Mouse (Mus musculus) right cerebral cortex, adult 2 months (tissue): ENCODE results near the gene Slc6a17.

ENCODE experiments used
- DNase-seq, 2 experiments: peaks; one replicate each; pipeline ENCODE4 v3.0.0; 2021 to 2022; ENCODE audit warnings: low spot score in 2 of 2

Gene Slc6a17

DNA sequence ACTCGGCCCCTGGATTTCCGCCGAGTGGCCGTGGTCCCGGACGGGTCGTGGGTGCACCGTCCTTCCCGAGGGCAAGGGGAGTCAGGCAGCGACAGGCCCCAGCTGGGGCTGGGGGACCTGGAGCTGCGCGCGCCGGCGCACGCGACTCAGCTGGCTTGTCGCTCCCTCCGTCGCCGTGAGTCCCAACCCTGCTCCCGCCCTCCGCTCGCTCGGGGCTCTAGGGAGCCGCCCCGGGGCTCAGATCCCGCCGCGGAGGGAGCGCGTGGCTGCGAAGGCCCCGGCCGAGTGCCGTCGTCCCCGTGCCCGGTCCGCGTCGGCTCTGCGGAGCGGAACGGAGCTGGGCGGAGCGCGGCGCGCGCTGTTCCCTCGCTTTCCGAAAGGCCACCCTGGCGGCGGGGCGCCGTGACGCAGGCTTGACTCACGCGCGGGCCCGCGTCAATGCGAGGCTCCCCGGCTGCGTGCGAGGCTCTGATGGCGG is at the start of gene Slc6a17:
TSS of gene Slc6a17 (minus strand) at position 388 of the 478 bp plus-strand sequence.
- peak; percentile 84 to 86 for DNase-seq

DNA sequence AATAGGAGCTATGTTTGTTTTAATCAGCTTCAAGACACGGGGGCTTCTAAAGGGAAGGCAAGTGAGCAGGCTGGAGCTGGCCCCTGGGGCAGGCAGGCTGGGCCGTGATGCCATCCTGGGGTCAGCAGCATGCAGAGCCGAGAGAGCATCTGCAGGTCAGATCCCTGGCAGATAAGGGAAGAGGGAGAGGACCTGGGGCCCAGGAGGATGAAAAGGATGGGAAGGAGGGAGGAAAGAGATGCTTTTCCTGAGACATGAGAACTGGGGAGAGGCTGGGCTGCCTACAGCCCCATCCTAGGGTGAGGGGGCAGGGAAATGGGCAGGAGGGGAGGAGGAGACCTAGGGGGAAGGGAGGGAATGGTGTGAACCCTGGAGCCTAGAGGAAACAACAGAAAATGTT is 47.5 kb upstream of the Slc6a17 start:
- no peak for DNase-seq

DNA sequence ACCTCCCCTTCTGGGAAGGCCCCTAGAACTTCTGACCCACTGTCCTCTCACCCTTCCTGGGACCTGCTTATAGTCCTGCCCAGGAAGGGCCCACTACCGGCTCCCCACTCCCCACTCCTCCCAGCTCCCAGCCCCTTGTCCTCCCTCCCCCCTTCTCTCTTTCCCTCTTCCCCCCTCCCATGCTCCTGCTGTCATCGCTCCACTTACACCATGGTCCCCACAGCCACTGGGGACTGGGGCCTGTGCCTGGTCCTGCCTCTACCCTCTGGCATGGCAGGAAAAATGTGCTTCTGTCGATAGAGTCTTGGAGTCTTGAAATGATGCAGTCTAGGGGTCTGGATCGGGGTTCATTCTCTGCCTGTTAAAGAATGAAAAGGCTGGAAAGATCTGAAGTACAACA is 46.1 kb upstream of the Slc6a17 start:
- no peak for DNase-seq

DNA sequence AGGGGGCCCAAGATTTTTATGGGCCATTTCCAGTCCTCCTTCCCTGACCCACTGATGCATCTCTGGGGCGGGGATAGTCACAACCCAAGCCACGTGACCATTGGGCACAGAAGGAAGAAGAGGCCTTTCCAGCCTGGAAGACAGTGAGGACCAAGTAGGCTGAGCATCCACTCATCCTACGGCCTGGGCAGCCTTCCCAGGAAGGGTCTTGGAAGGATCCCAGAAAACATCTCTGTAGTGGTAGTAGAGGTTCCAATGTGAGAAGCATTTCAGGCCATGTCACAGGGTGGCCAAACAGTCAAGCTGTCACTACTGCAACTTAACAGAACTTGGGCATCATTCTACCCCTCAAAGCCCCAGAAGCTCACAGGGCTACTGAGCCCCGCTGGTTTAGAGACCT is 44.8 kb upstream of the Slc6a17 start:
- DNase-seq, result no peak

DNA sequence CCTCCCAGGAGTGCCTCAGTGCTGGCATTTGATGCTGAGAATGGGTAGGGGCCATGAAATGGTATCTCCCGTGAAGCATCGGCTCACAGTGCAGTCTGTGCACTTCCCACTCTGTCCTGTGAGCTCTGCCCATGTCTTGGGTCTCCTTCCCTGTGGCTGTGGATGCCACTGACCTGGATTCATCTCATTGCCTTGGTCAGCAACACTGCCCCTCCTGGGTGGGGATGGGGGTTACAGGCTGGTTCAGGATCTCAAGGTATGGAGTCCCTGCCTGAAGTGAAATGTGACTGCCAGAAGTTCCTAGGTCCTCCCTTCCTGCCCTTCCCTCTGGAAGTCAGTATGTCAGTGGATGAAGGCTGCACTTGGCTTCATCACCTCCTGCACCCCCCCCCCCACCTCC is 44.3 kb upstream of the Slc6a17 start:
- DNase-seq, result no peak

DNA sequence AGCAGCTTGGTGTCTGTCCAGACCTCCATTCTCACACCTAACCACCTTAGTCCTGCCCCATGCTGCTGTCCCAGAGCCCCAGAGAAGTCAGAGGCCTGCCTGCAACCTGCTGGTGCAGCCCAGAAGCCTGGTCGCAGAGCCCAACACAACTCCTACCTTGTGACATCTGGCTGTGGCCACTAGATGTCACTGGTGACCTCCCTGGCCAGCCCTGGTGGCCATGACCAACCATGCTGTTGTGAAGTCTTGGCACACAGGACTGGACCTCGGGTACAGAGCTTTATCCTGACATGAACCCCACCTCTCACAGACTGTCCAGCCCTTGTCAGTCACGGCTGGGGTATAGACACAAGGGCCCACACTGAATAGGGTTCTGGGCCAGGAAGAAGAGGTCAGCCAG is 41.4 kb upstream of the Slc6a17 start:
- DNase-seq, result peak; percentile 62 to 64

DNA sequence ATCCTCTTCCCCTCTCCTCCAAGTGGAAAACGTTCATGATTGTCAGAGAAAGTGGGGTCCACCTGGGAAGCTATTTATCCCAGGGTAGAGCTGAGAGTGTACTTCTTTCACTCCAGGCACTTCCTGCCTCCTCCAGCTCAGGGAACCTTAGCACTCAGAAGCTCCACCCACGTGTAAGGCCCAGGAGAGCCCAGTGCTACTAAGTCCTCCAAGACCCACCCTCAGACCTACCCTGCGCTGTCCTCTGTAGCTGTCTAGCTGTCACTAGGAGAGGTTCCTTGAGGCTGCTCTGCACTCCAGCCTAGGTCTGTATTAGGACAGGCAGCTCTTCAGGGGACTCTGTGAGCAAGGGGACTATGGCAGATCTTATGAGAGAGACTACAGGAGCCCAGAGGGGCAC is 40.9 kb upstream of the Slc6a17 start:
- DNase-seq, result no peak

DNA sequence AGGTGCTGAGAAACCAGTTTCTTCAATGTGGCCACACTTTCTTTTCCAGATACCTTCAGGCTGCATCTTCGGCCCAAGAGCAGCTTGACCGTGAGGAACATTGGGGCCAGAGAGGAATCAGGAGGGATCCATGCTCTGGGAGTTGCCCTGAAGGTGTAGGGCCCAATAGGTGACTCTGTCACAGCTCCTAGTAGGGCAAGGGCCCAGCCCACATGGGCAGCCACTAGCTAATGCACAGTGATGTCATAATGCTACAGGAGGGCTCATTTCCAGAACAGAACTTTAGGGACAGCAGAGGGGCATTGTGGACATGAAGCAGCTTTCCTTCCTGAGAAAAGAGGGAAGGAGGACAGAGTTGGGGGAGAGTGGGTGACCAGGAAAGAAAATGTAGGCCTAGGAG is 37.0 kb upstream of the Slc6a17 start, which contains the start of gene Ubl4b:
TSS of gene Ubl4b (minus strand) at position 232 of the 400 bp plus-strand sequence.
- DNase-seq, result no peak

DNA sequence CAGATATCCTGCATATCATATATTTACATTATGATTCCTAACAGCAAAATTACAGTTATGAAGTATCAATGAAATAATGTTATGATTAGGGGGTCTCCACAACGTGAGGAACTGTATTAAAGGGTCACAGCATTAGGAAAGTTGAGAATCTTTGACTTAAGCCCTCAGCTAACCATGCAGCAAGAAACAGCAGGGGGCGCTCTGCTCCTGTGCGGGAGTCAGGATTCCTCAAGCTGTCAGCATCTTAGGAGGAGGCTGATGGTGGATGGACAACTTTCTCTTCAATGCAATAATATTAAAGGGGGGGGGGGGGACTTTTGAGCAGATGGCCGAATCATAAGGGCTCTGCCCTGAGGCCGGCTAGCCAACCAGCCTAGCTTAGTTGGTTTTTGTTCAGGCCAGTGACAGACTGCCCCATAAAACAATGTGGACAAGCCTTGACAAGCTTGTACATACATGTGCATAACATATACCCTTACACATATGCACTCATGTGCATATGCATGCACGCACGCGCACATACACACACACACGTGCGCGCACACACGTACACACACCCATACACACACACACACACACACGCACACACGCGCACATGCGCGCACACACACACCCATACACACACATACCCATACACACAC is 32.7 kb upstream of the Slc6a17 start:
- DNase-seq, result peak; percentile 75 to 82

DNA sequence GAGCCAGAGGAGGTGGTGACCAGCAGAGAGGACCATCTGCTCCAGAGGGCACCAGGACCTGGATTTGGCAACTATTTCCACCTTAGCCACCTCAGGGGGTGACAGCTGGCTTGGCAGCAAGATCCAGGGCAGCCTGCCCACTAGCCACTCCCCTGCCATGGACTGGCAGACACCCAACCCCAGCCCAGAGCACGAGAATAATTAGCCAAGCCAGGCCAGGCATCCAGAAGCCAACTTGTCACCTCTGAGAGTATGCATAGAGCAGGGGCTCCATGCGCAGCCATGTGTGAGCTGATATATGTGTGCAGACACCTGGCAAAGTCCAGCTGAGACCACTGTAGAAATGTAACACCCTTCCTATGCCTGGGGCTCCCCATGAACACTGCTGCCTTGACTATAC is 29.1 kb upstream of the Slc6a17 start:
- DNase-seq, result no peak

DNA sequence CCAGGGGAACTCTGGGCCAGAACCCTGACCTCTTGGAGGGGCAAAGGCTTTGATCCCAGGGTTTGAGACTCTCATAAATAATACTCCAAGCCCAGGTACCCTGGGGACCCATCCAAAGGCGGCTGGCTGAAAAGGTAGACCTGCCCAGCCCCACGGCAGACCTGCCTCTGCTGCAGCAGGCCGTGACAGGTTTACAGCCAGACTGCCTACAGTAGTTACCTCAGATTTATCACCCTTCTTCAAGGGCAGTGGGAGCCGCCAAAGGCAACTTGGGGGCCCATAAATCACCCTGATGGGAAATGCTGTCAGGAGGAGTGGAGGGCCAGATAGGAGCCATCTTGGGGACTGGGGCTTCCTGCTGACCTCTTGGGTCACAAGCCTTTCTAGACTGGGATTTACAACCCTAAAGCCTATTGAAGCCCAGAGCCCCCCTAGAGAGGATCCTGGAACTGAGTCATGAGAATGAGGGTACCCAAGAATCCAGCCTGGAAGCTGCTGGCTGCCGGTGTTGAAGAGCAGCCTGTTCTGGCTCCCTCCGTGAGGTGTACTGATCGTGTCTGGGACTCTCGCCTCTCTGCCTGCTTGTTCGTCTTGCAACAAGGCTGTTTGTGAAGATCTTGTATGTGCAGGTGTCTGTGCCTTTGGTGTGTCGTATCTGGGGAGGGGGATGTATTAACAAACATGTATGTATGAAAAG is 28.0 kb upstream of the Slc6a17 start:
- no peak for DNase-seq

DNA sequence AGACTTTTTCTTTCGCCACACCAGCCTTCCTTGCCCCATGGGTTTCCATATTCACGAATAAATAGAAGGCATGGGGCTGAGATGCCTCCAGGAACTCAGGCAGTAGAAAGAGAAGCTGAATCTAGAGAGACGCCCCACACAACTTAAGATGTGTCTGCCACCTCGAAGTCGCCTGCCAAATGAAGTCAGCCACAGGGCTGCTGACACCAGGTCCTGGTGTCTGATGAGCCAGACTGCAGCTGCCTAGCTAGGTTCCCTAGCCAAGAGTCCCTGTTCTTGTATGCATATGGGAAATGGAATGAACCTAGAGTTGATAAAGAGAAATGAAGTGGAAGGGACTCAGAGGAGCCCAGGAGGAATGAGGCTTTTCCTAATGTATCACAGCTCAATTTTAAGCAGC is 27.5 kb upstream of the Slc6a17 start:
- no peak for DNase-seq

DNA sequence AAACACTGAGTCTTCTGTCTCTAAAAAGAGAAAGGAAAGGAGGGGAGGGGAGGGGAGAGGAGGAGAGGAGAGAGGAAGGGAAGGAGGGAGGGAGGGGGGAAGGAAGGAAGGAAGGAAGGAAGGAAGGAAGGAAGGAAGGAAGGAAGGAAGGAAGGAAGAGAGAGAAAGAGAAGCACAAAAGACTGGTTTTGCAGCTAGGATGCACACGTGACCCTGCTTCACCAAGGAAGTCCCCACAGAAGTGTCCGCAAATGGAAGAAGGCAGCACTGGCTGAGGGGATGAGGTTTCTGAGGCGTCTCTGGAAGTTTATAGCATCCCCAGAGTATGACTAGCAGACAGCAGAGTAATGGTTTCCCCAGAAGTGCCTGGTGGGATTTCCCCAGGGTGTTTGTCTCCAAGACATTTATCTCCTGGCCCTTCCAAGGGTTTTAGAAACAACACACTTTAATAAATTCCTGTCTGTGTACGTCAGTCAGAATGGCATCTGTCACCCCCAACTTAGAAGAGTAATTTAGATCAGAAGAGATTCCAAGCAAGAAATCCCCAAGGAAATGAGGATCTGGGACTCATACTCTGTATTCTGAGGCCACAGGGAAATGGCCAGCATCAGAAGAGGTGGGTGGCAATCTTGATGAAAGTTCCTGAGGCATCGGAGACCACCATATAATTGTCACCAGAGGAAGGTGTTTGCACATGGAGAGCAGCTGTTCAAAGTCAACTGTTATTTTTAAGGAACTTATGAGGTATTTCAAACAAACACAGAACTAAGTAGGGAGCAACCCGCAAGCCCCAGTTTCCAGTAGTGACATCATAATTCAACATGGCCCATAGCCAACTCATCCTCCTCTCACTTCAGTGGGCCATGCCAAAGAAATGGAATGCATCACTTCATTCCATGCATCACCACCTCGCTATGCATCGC is 25.6 kb upstream of the Slc6a17 start:
- DNase-seq, result no peak

DNA sequence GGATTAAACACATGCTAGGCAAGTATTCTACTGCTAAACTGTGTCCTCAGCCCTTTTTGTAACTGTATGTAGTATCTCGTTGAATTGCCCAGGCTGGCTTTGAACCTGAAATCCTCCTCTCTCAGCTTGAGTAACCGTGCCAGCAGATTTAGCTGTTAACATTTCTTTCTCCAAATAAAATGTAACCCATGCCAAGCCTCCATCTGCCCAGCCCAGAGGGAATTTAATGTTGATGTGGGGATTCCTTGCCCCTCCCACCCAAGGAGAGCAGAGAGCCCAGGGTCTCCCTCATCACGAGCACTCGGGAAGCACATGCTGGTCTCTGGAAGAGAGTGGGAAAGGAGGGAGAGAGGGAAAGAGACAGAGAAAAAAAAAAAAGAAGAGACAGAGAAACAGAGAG is 24.8 kb upstream of the Slc6a17 start:
- no peak for DNase-seq

DNA sequence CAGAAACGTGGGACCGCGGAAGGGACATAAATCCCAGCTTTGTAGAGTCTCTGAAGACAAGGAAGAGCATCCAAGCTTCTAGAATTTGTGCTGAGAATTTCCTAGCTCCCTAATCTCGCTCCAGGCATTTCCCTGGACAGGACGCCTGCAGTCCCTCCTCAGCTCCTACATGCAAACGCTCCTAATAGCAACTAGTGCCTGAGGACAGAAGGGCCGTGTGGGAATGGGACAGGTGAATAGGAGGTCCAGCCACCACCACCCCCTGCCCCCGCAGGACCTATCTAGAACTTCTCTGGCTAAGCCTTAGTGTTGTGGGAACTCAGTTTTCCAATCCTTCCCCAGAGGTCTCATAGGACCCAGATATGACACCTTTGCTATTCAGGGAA is 19.7 kb upstream of the Slc6a17 start:
- DNase-seq, result no peak

DNA sequence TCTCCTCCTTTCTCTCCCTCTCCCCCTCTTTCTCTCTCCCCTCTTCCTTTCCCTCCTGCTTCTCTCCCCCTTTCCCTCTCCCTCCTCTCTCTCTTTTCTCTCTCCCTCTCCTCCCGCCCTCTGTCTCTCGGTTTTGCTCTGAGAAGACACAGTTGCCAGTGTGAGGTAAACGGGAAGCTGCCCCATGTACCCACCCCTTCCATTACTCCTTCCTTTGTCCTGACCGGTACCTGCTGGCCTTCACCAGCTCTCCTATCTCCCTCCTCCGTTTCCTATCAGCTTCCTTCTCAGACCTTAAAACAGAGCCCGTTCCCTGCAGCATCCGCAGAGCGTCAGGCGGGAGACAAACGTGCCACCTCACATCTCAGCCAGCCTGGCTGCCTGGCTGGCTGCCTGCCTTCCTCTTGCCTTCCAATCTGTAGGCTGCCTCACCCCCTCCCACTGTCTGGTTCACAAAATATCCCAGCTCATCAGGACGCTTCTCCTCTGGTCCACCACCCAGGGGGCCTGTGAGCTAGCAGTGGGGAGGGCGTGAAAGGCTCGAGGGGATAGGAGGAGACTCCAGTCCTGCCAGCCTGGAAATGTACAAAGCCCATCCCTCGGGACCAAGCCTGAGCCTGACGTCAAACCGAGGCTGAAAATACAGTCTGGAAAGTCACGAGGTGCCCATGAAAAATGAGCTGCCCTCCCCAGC is 19.1 kb upstream of the Slc6a17 start:
- DNase-seq, result peak; percentile 85 to 86

DNA sequence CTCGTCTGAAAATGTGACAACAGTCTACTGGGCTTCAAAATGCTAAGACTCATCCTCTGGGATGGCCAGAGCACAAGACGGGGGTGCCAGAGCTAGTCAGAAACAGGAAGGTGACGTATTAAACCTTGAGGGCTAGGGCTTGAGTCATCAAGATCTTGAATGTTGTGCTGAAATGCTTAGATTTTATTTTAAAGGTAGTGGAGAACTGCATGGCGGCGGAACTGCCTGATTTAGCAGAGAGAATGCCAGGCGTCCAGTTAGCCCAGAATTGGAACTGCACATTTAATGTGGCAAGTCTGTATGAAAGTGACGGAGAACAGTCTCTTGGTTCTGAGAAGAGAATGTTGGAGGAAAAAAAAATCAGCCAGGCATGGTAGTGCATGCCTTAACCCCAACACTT is 17.1 kb upstream of the Slc6a17 start:
- peak in 1 of 2 experiments; percentile 43 for DNase-seq

DNA sequence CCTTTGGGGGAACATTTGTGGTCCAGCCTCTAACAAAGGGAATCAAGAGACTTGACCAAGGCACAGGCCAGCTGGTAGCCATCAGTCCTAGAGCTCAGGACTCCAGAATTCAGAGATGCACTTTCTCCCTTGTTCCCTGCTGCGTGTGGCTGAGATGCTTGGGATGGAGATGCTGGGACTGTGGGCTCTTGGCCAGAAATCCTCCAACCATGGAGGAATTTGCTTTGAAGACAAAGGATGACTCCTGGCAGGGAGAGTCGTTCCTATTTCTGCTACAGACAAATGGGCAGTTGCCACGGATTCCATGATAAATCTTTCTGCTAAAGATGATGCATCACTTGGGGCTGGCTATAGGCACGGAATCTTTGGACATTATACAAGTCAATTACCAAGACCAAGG is 15.7 kb upstream of the Slc6a17 start:
- DNase-seq, result no peak

DNA sequence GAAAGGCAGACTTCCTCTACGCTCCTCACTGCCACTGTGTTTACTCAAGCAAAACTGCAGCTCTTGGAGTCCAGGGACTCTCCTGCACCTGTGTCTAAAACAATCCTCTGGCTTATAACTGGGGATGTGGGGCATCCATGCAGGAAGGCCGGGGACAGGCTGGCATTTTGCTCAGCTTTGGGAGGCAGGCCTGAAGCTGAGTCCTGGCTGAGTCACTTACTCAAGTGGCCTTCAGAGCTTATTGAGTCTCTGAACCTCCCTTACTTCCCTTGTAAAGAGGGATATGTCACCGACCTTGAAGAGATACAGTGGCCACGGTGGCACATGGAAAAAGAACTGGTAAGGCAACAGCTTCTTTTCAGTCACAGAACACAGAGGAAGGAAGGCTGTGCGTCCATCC is 12.8 kb upstream of the Slc6a17 start:
- DNase-seq, result no peak

DNA sequence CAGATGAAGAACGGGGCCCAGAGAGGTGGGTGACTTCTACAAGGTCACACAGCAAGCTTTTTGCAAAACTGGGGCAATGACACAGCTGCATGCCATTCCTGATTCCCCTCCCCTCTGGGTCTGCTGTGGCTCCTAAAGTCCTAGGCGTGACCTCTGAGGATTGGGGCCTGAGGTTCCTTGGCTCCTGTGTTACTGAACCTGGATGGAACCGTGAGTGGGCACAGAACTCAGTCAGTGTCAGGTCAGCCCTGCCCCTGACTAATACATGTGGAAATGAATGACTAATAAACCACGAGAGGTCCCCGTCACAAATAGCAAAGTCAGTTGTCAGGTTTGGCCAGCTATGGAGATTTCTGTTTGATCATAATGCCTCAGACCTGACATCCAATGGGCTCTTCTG is 11.4 kb upstream of the Slc6a17 start:
- no peak for DNase-seq

DNA sequence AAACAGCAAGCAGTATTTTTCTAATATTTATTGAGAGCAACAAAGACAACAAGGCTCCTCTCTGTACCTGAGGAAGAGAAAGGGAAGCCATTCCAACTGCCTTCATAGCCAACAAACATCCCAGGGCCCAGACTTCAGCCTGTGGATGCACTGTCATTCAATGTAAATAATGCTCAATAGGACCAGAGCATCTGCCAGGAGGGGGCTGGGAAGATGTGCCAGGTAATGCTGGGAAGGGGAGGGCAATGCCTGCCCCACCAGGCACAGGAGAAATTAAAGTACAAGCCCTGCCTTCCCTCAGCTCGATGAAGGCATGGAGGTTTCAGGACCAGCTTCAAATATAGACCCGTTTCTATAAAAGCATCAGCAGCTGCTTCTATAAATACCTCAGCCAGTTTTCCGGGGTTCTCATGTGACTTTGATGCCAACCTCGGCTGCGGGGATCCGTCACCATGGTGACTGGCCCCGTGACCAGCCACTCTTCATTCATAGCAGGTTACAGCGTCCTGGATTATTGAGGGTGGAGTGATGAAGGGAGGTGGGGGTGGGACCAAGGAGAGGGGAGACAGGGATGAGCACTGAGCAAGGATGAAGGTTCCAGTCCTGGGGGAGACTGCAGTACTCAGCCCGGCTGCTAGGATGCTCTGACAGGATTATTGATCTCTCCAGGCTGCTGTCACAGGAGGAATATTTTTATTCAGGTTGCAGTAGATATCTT is 10.7 kb upstream of the Slc6a17 start:
- DNase-seq, result peak; percentile 84 to 90
